Mouse (Mus musculus): ENCODE data around the gene 4632433K11Rik. TPM values are rescaled to one million over a fixed set of nuclear protein-coding genes. Genes with fewer than 3 reads are reported as not detected.

The 4632433K11Rik gene
- polyA plus RNA-seq, 1 experiment from 2014 or later, result not detected

- no peak overlapping the region for H3K27ac ChIP-seq (replicated peaks)
- H3K9me3 ChIP-seq, result no peaks in the 10 kb centered on the region
- no peak overlapping the region for H3K4me2 ChIP-seq
- 59% methylated on average over 2 of the region's 2 CpGs for WGBS
- no peak overlapping the region for H3K9ac ChIP-seq
- no peak for ATAC-seq (ENCODE audit: extremely low read depth, insufficient number of reproducible peaks, low FRiP score, low TSS enrichment)
- H3K36me3 ChIP-seq, result peaks cover 4% of the 10 kb centered on the region; the same call in 1 of the 2 replicates
- no peak overlapping the region for H3K4me3 ChIP-seq
- no peaks in the 10 kb centered on the region for H3K27me3 ChIP-seq (replicated peaks)
- H3K4me1 ChIP-seq, result no peaks in the 10 kb centered on the region
Observed at GRCm38 (mm10) chr7:5044981-5045380, 11.1 kb downstream of the 4632433K11Rik start.

- H3K4me3 ChIP-seq, result no peak overlapping the region
- no peaks in the 10 kb centered on the region for H3K9me3 ChIP-seq
- H3K4me2 ChIP-seq, result no peak overlapping the region
- H3K27me3 ChIP-seq (replicated peaks), result no peaks in the 10 kb centered on the region; the same call in 1 of the 2 replicates
- no peak overlapping the region for H3K9ac ChIP-seq
- ATAC-seq (ENCODE audit: extremely low read depth, insufficient number of reproducible peaks, low FRiP score, low TSS enrichment), result no peak
- WGBS, result 56% methylated on average over 2 of the region's 2 CpGs
- H3K27ac ChIP-seq (replicated peaks), result no peak overlapping the region
- no peaks in the 10 kb centered on the region for H3K36me3 ChIP-seq
- peaks cover 8% of the 10 kb centered on the region for H3K4me1 ChIP-seq
Observed at GRCm38 (mm10) chr7:5046112-5046511, 12.2 kb downstream of the 4632433K11Rik start.

- Histone ChIP-seq H3K4me2 (no peak overlapping the region), H3K9ac (no peak overlapping the region), H3K9me3 (no peaks in the 10 kb centered on the region), H3K36me3 (no peaks in the 10 kb centered on the region), H3K4me1 (peaks cover 14% of the 10 kb centered on the region), H3K4me3 (no peak overlapping the region), H3K27ac (replicated peaks) (no peak overlapping the region), H3K27me3 (replicated peaks) (peaks cover 7% of the 10 kb centered on the region)
- WGBS, result 18% methylated on average over 2 of the region's 2 CpGs
- no peak for ATAC-seq (ENCODE audit: extremely low read depth, insufficient number of reproducible peaks, low FRiP score, low TSS enrichment)
Observed at GRCm38 (mm10) chr7:5047313-5047712, 13.4 kb downstream of the 4632433K11Rik start.

- ATAC-seq (ENCODE audit: extremely low read depth, insufficient number of reproducible peaks, low FRiP score, low TSS enrichment), result peak; percentile 62; the same call in 1 of the 2 replicates
- 2% methylated on average over 65 of the region's 65 CpGs for WGBS
Observed at GRCm38 (mm10) chr7:5051193-5052192, 17.6 kb downstream of the 4632433K11Rik start, which contains the start of gene Zfp580. Gene Zfp580, plus strand, starts transcription at chr7:5051538.

GRCm38 (mm10) chr7:5052438-5052837 is 18.5 kb downstream of the 4632433K11Rik start:
- peak overlapping the region; percentile 94 for H3K4me2 ChIP-seq
- no peak for ATAC-seq (ENCODE audit: extremely low read depth, insufficient number of reproducible peaks, low FRiP score, low TSS enrichment)
- H3K9ac ChIP-seq, result peak overlapping the region; percentile 94
- no peaks in the 10 kb centered on the region for H3K36me3 ChIP-seq
- 4% methylated on average over 12 of the region's 12 CpGs for WGBS
- peaks cover 58% of the 10 kb centered on the region for H3K27me3 ChIP-seq (replicated peaks)
- no peak overlapping the region for H3K27ac ChIP-seq (replicated peaks)
- H3K9me3 ChIP-seq, result no peaks in the 10 kb centered on the region
- H3K4me1 ChIP-seq, result peaks cover 40% of the 10 kb centered on the region
- peak overlapping the region; percentile 82 for H3K4me3 ChIP-seq

More at GRCm38 (mm10) chr7:5051193-5052192, 17.6 kb downstream of the 4632433K11Rik start, which contains the start of gene Zfp580:
- H3K36me3 ChIP-seq, result no peaks in the 10 kb centered on the region
- peak within 1 kb of the TSS; percentile 82 for H3K4me3 ChIP-seq
- peak within 1 kb of the TSS; percentile 94 for H3K4me2 ChIP-seq
- H3K9ac ChIP-seq, result peak within 1 kb of the TSS; percentile 94
- H3K9me3 ChIP-seq, result no peaks in the 10 kb centered on the region
- peak within 1 kb of the TSS; percentile 50 for H3K27ac ChIP-seq (replicated peaks)
- H3K4me1 ChIP-seq, result peaks cover 34% of the 10 kb centered on the region
- H3K27me3 ChIP-seq (replicated peaks), result peaks cover 49% of the 10 kb centered on the region

- H3K9me3 ChIP-seq, result no peaks in the 10 kb centered on the region
- H3K27ac ChIP-seq (replicated peaks), result no peak overlapping the region
- no peaks in the 10 kb centered on the region for H3K36me3 ChIP-seq
- peaks cover 40% of the 10 kb centered on the region for H3K4me1 ChIP-seq
- no peak for ATAC-seq (ENCODE audit: extremely low read depth, insufficient number of reproducible peaks, low FRiP score, low TSS enrichment)
- peak overlapping the region; percentile 94 for H3K9ac ChIP-seq
- 4% methylated on average over 45 of the region's 45 CpGs for WGBS
- peaks cover 63% of the 10 kb centered on the region for H3K27me3 ChIP-seq (replicated peaks)
- peak overlapping the region; percentile 82 for H3K4me3 ChIP-seq
- H3K4me2 ChIP-seq, result peak overlapping the region; percentile 94
Observed at GRCm38 (mm10) chr7:5052931-5053343, 19.0 kb downstream of the 4632433K11Rik start.

- Histone ChIP-seq H3K9ac (peak overlapping the region; percentile 94), H3K27ac (replicated peaks) (no peak overlapping the region), H3K9me3 (no peaks in the 10 kb centered on the region), H3K4me3 (peak overlapping the region; percentile 82), H3K4me1 (peaks cover 40% of the 10 kb centered on the region), H3K4me2 (peak overlapping the region; percentile 94), H3K27me3 (replicated peaks) (peaks cover 70% of the 10 kb centered on the region), H3K36me3 (no peaks in the 10 kb centered on the region)
- ATAC-seq (ENCODE audit: extremely low read depth, insufficient number of reproducible peaks, low FRiP score, low TSS enrichment), result no peak
- WGBS, result 9% methylated on average over 32 of the region's 32 CpGs
Observed at GRCm38 (mm10) chr7:5053456-5054179, 19.7 kb downstream of the 4632433K11Rik start.

- no peak overlapping the region for H3K27ac ChIP-seq (replicated peaks)
- no peak for ATAC-seq (ENCODE audit: extremely low read depth, insufficient number of reproducible peaks, low FRiP score, low TSS enrichment)
Observed at GRCm38 (mm10) chr7:5056651-5057263, 22.8 kb downstream of the 4632433K11Rik start.

GRCm38 (mm10) chr7:5057381-5057780 is 23.5 kb downstream of the 4632433K11Rik start:
- no peaks in the 10 kb centered on the region for H3K9me3 ChIP-seq
- H3K27me3 ChIP-seq (replicated peaks), result peaks cover 71% of the 10 kb centered on the region
- peaks cover 37% of the 10 kb centered on the region for H3K4me1 ChIP-seq
- WGBS, result 27% methylated on average over 8 of the region's 8 CpGs
- peak overlapping the region; percentile 78 for H3K9ac ChIP-seq
- peak overlapping the region; percentile 68 for H3K4me2 ChIP-seq
- peak overlapping the region; percentile 53 for H3K4me3 ChIP-seq
- H3K27ac ChIP-seq (replicated peaks), result no peak overlapping the region
- ATAC-seq (ENCODE audit: extremely low read depth, insufficient number of reproducible peaks, low FRiP score, low TSS enrichment), result no peak
- no peaks in the 10 kb centered on the region for H3K36me3 ChIP-seq

More at GRCm38 (mm10) chr7:5056651-5057263, 22.8 kb downstream of the 4632433K11Rik start:
- H3K9me3 ChIP-seq, result no peaks in the 10 kb centered on the region
- peak overlapping the region; percentile 68 for H3K4me2 ChIP-seq
- H3K9ac ChIP-seq, result peak overlapping the region; percentile 78
- 2% methylated on average over 53 of the region's 55 CpGs for WGBS
- peaks cover 43% of the 10 kb centered on the region for H3K4me1 ChIP-seq
- H3K27me3 ChIP-seq (replicated peaks), result peaks cover 77% of the 10 kb centered on the region
- H3K36me3 ChIP-seq, result no peaks in the 10 kb centered on the region
- peak overlapping the region; percentile 53 for H3K4me3 ChIP-seq

- H3K27me3 ChIP-seq (replicated peaks), result peaks cover 66% of the 10 kb centered on the region
- H3K9me3 ChIP-seq, result no peaks in the 10 kb centered on the region
- no peak for ATAC-seq (ENCODE audit: extremely low read depth, insufficient number of reproducible peaks, low FRiP score, low TSS enrichment)
- H3K36me3 ChIP-seq, result no peaks in the 10 kb centered on the region
- peak overlapping the region; percentile 68; the same call in 1 of the 2 replicates for H3K4me2 ChIP-seq
- 34% methylated on average over 11 of the region's 11 CpGs for WGBS
- H3K4me1 ChIP-seq, result peaks cover 32% of the 10 kb centered on the region
- H3K9ac ChIP-seq, result no peak overlapping the region
- H3K4me3 ChIP-seq, result no peak overlapping the region
- H3K27ac ChIP-seq (replicated peaks), result no peak overlapping the region
Observed at GRCm38 (mm10) chr7:5057804-5058203, 23.9 kb downstream of the 4632433K11Rik start.

Data from heart, embryonic 13.5 days (tissue).